Mouse (Mus musculus): ENCODE data around the gene 2310022A10Rik. TPM values are rescaled to one million over a fixed set of nuclear protein-coding genes. Genes with fewer than 3 reads are reported as not detected.

The 2310022A10Rik gene
- total and polyA plus RNA-seq, 2 experiments from 2014 or later, result 8.7 to 28.1 TPM

- Histone ChIP-seq H3K27me3 (ENCODE audit: insufficient read depth, low read length) (no peaks in the 10 kb centered on the region), H3K4me2 (ENCODE audit: low read depth) (no peak overlapping the region), H3K4me3 (ENCODE audit: low read depth, low read length) (no peak overlapping the region), H3K4me1 (ENCODE audit: insufficient read depth) (0 out of 2 replicates have a peak, but pooled peaks cover 3% of the 10 kb centered on the region), H3K9ac (no peak overlapping the region), H3K9me3 (ENCODE audit: low read length) (no peaks in the 10 kb centered on the region), H3K27ac (ENCODE audit: low read depth, low read length) (no peak overlapping the region), H3K36me3 (ENCODE audit: insufficient read depth) (peaks cover 43% of the 10 kb centered on the region)
- DNase-seq (no peak), ATAC-seq (no peak)
- TF ChIP-seq CTCF (IDR thresholded peaks at IDR 0.05; ENCODE audit: low read depth), result no peak
- WGBS, result 83% methylated on average over 2 of the region's 2 CpGs
These were observed 12.5 kb upstream of the 2310022A10Rik start for GRCm38 (mm10) chr7:27540521-27540920.

GRCm38 (mm10) chr7:27540935-27541334, 12.1 kb upstream of the 2310022A10Rik start:
- 84% methylated on average over 6 of the region's 6 CpGs for WGBS
- no peaks in the 10 kb centered on the region for H3K27me3 ChIP-seq (ENCODE audit: insufficient read depth, low read length)
- H3K9ac ChIP-seq, result no peak overlapping the region
- 0 out of 2 replicates have a peak overlapping the region, but pooled peaks have one; percentile 87 for H3K4me2 ChIP-seq (ENCODE audit: low read depth)
- H3K36me3 ChIP-seq (ENCODE audit: insufficient read depth), result peaks cover 39% of the 10 kb centered on the region
- H3K9me3 ChIP-seq (ENCODE audit: low read length), result no peaks in the 10 kb centered on the region
- TF ChIP-seq CTCF (IDR thresholded peaks at IDR 0.05; ENCODE audit: low read depth), result no peak
- ATAC-seq (no peak), DNase-seq (no peak)
- no peak overlapping the region for H3K27ac ChIP-seq (ENCODE audit: low read depth, low read length)
- H3K4me3 ChIP-seq (ENCODE audit: low read depth, low read length), result no peak overlapping the region
- 0 out of 2 replicates have a peak, but pooled peaks cover 3% of the 10 kb centered on the region for H3K4me1 ChIP-seq (ENCODE audit: insufficient read depth)

GRCm38 (mm10) chr7:27541431-27541830, 11.6 kb upstream of the 2310022A10Rik start:
- H3K9ac ChIP-seq, result 0 out of 2 replicates have a peak overlapping the region, but pooled peaks have one; percentile 66
- WGBS, result 57% methylated on average over 16 of the region's 16 CpGs
- DNase-seq, result peak; percentile 75

GRCm38 (mm10) chr7:27541922-27542321, 11.1 kb upstream of the 2310022A10Rik start:
- WGBS, result 61% methylated on average over 5 of the region's 5 CpGs
- H3K27ac ChIP-seq (ENCODE audit: low read depth, low read length), result no peak overlapping the region
- no peaks in the 10 kb centered on the region for H3K9me3 ChIP-seq (ENCODE audit: low read length)
- peak overlapping the region; percentile 66 for H3K9ac ChIP-seq
- peak overlapping the region; percentile 87 for H3K4me2 ChIP-seq (ENCODE audit: low read depth)
- DNase-seq, result no peak
- ATAC-seq, result no peak
- H3K36me3 ChIP-seq (ENCODE audit: insufficient read depth), result peaks cover 31% of the 10 kb centered on the region
- H3K27me3 ChIP-seq (ENCODE audit: insufficient read depth, low read length), result no peaks in the 10 kb centered on the region
- H3K4me3 ChIP-seq (ENCODE audit: low read depth, low read length), result peak overlapping the region; percentile 63
- H3K4me1 ChIP-seq (ENCODE audit: insufficient read depth), result 0 out of 2 replicates have a peak, but pooled peaks cover 3% of the 10 kb centered on the region
- TF ChIP-seq CTCF (IDR thresholded peaks at IDR 0.05; ENCODE audit: low read depth), result no peak

More at GRCm38 (mm10) chr7:27541431-27541830, 11.6 kb upstream of the 2310022A10Rik start:
- Histone ChIP-seq H3K4me3 (ENCODE audit: low read depth, low read length) (peak overlapping the region; percentile 63), H3K4me1 (ENCODE audit: insufficient read depth) (0 out of 2 replicates have a peak, but pooled peaks cover 3% of the 10 kb centered on the region), H3K36me3 (ENCODE audit: insufficient read depth) (peaks cover 34% of the 10 kb centered on the region), H3K27ac (ENCODE audit: low read depth, low read length) (no peak overlapping the region), H3K27me3 (ENCODE audit: insufficient read depth, low read length) (no peaks in the 10 kb centered on the region), H3K9me3 (ENCODE audit: low read length) (no peaks in the 10 kb centered on the region), H3K4me2 (ENCODE audit: low read depth) (peak overlapping the region; percentile 87)
- no peak for TF ChIP-seq CTCF (IDR thresholded peaks at IDR 0.05; ENCODE audit: low read depth)
- peak; percentile 73 for ATAC-seq

- H3K4me1 ChIP-seq (ENCODE audit: insufficient read depth), result 0 out of 2 replicates have a peak, but pooled peaks cover 3% of the 10 kb centered on the region
- TF ChIP-seq CTCF (IDR thresholded peaks at IDR 0.05; ENCODE audit: low read depth), result no peak
- H3K27ac ChIP-seq (ENCODE audit: low read depth, low read length), result peak overlapping the region; percentile 10; the same call in 1 of the 2 replicates
- H3K9me3 ChIP-seq (ENCODE audit: low read length), result no peaks in the 10 kb centered on the region
- peaks cover 26% of the 10 kb centered on the region for H3K36me3 ChIP-seq (ENCODE audit: insufficient read depth)
- peak overlapping the region; percentile 63 for H3K4me3 ChIP-seq (ENCODE audit: low read depth, low read length)
- ATAC-seq (peak; percentile 97), DNase-seq (peak; percentile 93)
- under 1% methylated on average over 30 of the region's 30 CpGs for WGBS
- peak overlapping the region; percentile 87 for H3K4me2 ChIP-seq (ENCODE audit: low read depth)
- H3K9ac ChIP-seq, result peak overlapping the region; percentile 66
- no peaks in the 10 kb centered on the region for H3K27me3 ChIP-seq (ENCODE audit: insufficient read depth, low read length)
These were observed 10.5 kb upstream of the 2310022A10Rik start for GRCm38 (mm10) chr7:27542392-27543033.

GRCm38 (mm10) chr7:27543065-27543464, 10.0 kb upstream of the 2310022A10Rik start:
- WGBS, result 52% methylated on average over 6 of the region's 6 CpGs

GRCm38 (mm10) chr7:27543851-27544250, 9.2 kb upstream of the 2310022A10Rik start:
- H3K4me2 ChIP-seq (ENCODE audit: low read depth), result no peak overlapping the region

More at GRCm38 (mm10) chr7:27543065-27543464, 10.0 kb upstream of the 2310022A10Rik start:
- Histone ChIP-seq H3K4me2 (ENCODE audit: low read depth) (peak overlapping the region; percentile 87), H3K4me1 (ENCODE audit: insufficient read depth) (0 out of 2 replicates have a peak, but pooled peaks cover 3% of the 10 kb centered on the region), H3K27ac (ENCODE audit: low read depth, low read length) (peak overlapping the region; percentile 10; the same call in 1 of the 2 replicates), H3K27me3 (ENCODE audit: insufficient read depth, low read length) (no peaks in the 10 kb centered on the region), H3K4me3 (ENCODE audit: low read depth, low read length) (peak overlapping the region; percentile 63), H3K9me3 (ENCODE audit: low read length) (no peaks in the 10 kb centered on the region), H3K36me3 (ENCODE audit: insufficient read depth) (peaks cover 21% of the 10 kb centered on the region), H3K9ac (peak overlapping the region; percentile 66)
- ATAC-seq, result no peak
- TF ChIP-seq CTCF (IDR thresholded peaks at IDR 0.05; ENCODE audit: low read depth), result no peak
- no peak for DNase-seq

More at GRCm38 (mm10) chr7:27543851-27544250, 9.2 kb upstream of the 2310022A10Rik start:
- 90% methylated on average over 4 of the region's 4 CpGs for WGBS
- DNase-seq (no peak), ATAC-seq (no peak)
- Histone ChIP-seq H3K9ac (no peak overlapping the region), H3K27ac (ENCODE audit: low read depth, low read length) (no peak overlapping the region), H3K27me3 (ENCODE audit: insufficient read depth, low read length) (no peaks in the 10 kb centered on the region), H3K4me3 (ENCODE audit: low read depth, low read length) (no peak overlapping the region), H3K36me3 (ENCODE audit: insufficient read depth) (peaks cover 19% of the 10 kb centered on the region), H3K4me1 (ENCODE audit: insufficient read depth) (0 out of 2 replicates have a peak, but pooled peaks cover 3% of the 10 kb centered on the region), H3K9me3 (ENCODE audit: low read length) (no peaks in the 10 kb centered on the region)
- TF ChIP-seq CTCF (IDR thresholded peaks at IDR 0.05; ENCODE audit: low read depth), result no peak

Data from forebrain, postnatal 0 days (tissue).